Mouse (Mus musculus) heart, embryonic 14.5 days (tissue): ENCODE measurements around the gene Gm1330. TPM values are rescaled to one million over a fixed set of nuclear protein-coding genes. Genes with fewer than 3 reads are reported as not detected.
"Not testable (repeated sequence)": the region's sequence is repeated elsewhere in the genome, so short reads cannot be mapped to it uniquely, and the experiment has no call there.

Experiments
- ATAC-seq: fragments of 200-750 bp; cut with Nextera tagmentation; 2 replicates; pipeline ENCODE4 v1.8.0; 2017; ENCODE audit warnings: low read depth, moderate TSS enrichment; ENCODE audit not compliant: insufficient number of reproducible peaks, insufficient read depth, low FRiP score
- H3K27ac ChIP-seq, 2 experiments: fragments of 200-500 bp in 1 of 2; fragments of 300-500 bp in 1 of 2; sonication (generic) in 1 of 2; replicated peaks in 1 of 2; 2 replicates each; pipeline ENCODE4 v1.5.1; 2012 to 2014; ENCODE audit warnings: low read depth in 2 of 2, low read length in 2 of 2, control low read depth in 1 of 2, mild to moderate bottlenecking in 1 of 2, mixed read lengths in 1 of 2; ENCODE audit not compliant: control insufficient read depth in 1 of 2, insufficient read depth in 1 of 2
- H3K27me3 ChIP-seq: fragments of 300-500 bp; sonication (generic); 2 replicates; pipeline ENCODE4 v1.6.1; 2014; ENCODE audit warnings: mild to moderate bottlenecking, low read length, control low read depth; ENCODE audit not compliant: control insufficient read depth, insufficient read depth
- H3K36me3 ChIP-seq: fragments of 300-500 bp; sonication (generic); 2 replicates; pipeline ENCODE4 v1.6.1; 2014; ENCODE audit warnings: mild to moderate bottlenecking, control low read depth, low read length, mixed read lengths; ENCODE audit not compliant: control insufficient read depth, insufficient read depth
- H3K4me1 ChIP-seq, 2 experiments: fragments of 200-500 bp in 1 of 2; fragments of 300-500 bp in 1 of 2; sonication (generic) in 1 of 2; 2 replicates each; pipeline ENCODE4 v1.6.1; 2012 to 2014; ENCODE audit warnings: low read length in 2 of 2, control low read depth in 1 of 2, mixed read lengths in 1 of 2; ENCODE audit not compliant: control insufficient read depth in 2 of 2, insufficient read depth in 2 of 2
- H3K4me2 ChIP-seq: fragments of 300-500 bp; sonication (generic); 2 replicates; pipeline ENCODE4 v1.6.1; 2014; ENCODE audit warnings: mild to moderate bottlenecking, low read length
- H3K4me3 ChIP-seq, 2 experiments: fragments of 200-500 bp in 1 of 2; fragments of 300-500 bp in 1 of 2; sonication (generic) in 1 of 2; 2 replicates each; pipeline ENCODE4 v1.5.1; 2012 to 2014; ENCODE audit warnings: low read length in 2 of 2, mild to moderate bottlenecking in 2 of 2, control low read depth in 1 of 2, low read depth in 1 of 2, moderate library complexity in 1 of 2; ENCODE audit not compliant: control insufficient read depth in 1 of 2, insufficient read depth in 1 of 2
- H3K9ac ChIP-seq: fragments of 300-500 bp; sonication (generic); 2 replicates; pipeline ENCODE4 v1.6.1; 2014; ENCODE audit warnings: mild to moderate bottlenecking, low read length
- H3K9me3 ChIP-seq: fragments of 300-500 bp; sonication (generic); 2 replicates; pipeline ENCODE4 v1.6.1; 2016; ENCODE audit warnings: low read length, control low read depth; ENCODE audit not compliant: control insufficient read depth
- WGBS: fragments of 180-500 bp; shearing (Covaris S2); extraction: QIAGEN DNeasy Blood & Tissue Kit; methylation state at CpG from one replicate; pipeline ENCODE4 v1.1.7; 2014; 5-methylcytosine and 5-hydroxymethylcytosine counted together
- polyA plus RNA-seq: library from polyadenylated mRNA; unstranded; fragments of >200 nt; fragmentation: Nextera tagmentation; extraction: Ambion mirVana; gene quantifications from 2 replicates; pipeline ENCODE4 v1.2.1, GENCODE M21; 2014

Gene Gm1330
- polyA plus RNA-seq = not detected in 2 replicates

DNA sequence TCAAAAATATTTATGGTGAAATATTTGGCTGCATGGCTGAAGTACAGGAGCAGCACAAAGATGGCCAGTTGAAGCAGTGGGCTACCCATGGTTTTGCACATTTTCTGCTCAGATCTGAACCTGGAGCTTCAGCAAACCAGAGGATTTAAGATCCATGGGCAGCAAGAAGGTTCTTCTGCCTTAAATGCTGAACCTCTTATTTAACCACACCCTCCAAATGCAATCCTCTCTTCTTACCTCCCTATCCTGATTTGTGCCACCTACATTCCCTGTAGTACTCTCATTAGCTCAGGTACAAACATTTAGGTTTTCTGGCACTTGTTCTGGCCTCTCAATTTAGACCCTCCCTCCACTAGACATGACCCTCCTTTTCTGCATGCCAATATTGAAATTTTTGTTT is at the start of gene Gm1330:
Gm1330 (minus strand) TSS at position 101 of the 400 bp plus-strand sequence.
- Histone ChIP-seq H3K4me2 (no peak within 1 kb of the TSS), H3K27ac (no peak within 1 kb of the TSS), H3K27me3 (no peaks in the 10 kb centered on the region), H3K4me1 (no peaks in the 10 kb centered on the region), H3K36me3 (no peaks in the 10 kb centered on the region), H3K9ac (no peak within 1 kb of the TSS), H3K4me3 (no peak within 1 kb of the TSS), H3K9me3 (peaks cover 6% of the 10 kb centered on the region; the same call in 1 of the 2 replicates)
- ATAC-seq = no peak

DNA sequence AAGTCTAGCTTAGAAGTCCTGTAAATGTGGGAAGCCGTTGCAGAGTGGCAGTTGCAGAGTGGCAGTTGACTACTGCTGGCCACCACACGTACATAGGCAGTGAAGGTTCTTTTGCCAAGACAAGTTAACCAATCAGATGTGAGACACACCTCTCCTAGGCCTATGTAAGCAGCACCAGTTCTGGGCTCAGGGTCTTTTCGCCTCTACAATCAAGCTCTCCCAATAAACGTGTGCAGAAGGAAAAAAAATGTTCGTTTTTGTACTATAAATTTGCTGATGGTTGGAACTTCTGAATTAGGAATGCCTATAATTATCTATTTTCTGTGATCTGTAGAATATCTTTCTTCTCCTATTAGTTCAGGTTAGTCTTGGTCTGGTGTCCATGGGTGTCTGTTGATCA is 14.1 kb upstream of the Gm1330 start, which contains the start of gene Gm10750:
Gm10750 (minus strand) TSS at position 101 of the 400 bp plus-strand sequence.
- H3K27ac ChIP-seq, H3K9ac ChIP-seq, ATAC-seq, H3K27me3 ChIP-seq, H3K4me3 ChIP-seq, H3K36me3 ChIP-seq, H3K4me1 ChIP-seq, H3K9me3 ChIP-seq, H3K4me2 ChIP-seq: not testable (repeated sequence)
- WGBS = 58% methylated on average over 5 of the region's 5 CpGs

DNA sequence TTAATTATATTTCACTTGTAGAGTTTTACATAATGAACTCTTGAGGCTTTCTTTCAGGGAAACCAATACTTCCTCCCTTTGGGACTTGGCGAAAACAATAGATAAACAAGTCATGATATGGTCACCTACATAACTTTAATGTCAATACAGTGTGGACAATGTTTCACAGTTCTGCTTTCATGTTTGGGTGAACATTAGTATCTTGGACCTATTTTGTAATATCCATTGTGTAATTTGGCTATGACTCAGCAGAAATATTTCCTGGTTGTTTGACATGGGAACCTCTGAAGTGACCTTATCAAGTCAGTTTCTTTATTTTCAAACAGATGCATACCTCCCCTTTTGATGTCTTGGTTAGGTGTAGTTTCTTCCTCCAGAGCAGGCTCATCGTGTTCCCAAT is 1.8 kb upstream of the Gm1330 start:
- H3K4me2 ChIP-seq = no peak overlapping the region

GRCm38 (mm10) chr2:148995133-148995532 is 7.9 kb downstream of the Gm1330 start:
- ATAC-seq = no peak
- Histone ChIP-seq H3K27me3 (no peaks in the 10 kb centered on the region), H3K4me3 (no peak overlapping the region), H3K4me2 (no peak overlapping the region), H3K9ac (no peak overlapping the region), H3K36me3 (no peaks in the 10 kb centered on the region), H3K27ac (no peak overlapping the region), H3K9me3 (no peaks in the 10 kb centered on the region), H3K4me1 (no peaks in the 10 kb centered on the region)
- WGBS = 77% methylated on average over 2 of the region's 2 CpGs

More for the DNA sequence above, 1.8 kb upstream of the Gm1330 start:
- H3K4me3 ChIP-seq = no peak overlapping the region
- H3K9ac ChIP-seq = no peak overlapping the region
- no peak for ATAC-seq
- H3K9me3 ChIP-seq = peaks cover 6% of the 10 kb centered on the region; the same call in 1 of the 2 replicates
- no peaks in the 10 kb centered on the region for H3K4me1 ChIP-seq
- H3K27ac ChIP-seq = no peak overlapping the region
- H3K36me3 ChIP-seq = no peaks in the 10 kb centered on the region
- WGBS = 69% methylated on average over 2 of the region's 2 CpGs
- no peaks in the 10 kb centered on the region for H3K27me3 ChIP-seq

Other genes starting within 250 kb of the Gm1330 start
- not detected in 2 replicates for gene Cst11, start 231.8 kb downstream of the Gm1330 start, polyA plus RNA-seq
- gene 8030411F24Rik, start 221.2 kb downstream of the Gm1330 start, polyA plus RNA-seq = not detected in 2 replicates
- gene Cst12, start 213.9 kb downstream of the Gm1330 start, polyA plus RNA-seq = not detected in 2 replicates
- not detected in 2 replicates for gene Cst8, start 204.5 kb downstream of the Gm1330 start, polyA plus RNA-seq
- gene Cst13, start 183.2 kb downstream of the Gm1330 start, polyA plus RNA-seq = not detected in 2 replicates
- gene Cst9, start 168.1 kb downstream of the Gm1330 start, polyA plus RNA-seq = 3.0 and 6.8 TPM in 2 replicates
- gene 9230104L09Rik, start 138.2 kb downstream of the Gm1330 start, polyA plus RNA-seq = 0.32 TPM in 1 of 2 replicates, not detected in the other
- 901 and 992 TPM in 2 replicates for gene Cst3, start 127.6 kb downstream of the Gm1330 start, polyA plus RNA-seq
- not detected in 2 replicates for gene Gm10750, start 14.0 kb upstream of the Gm1330 start, polyA plus RNA-seq